Mouse (Mus musculus): ENCODE measurements around the gene Slc25a45.

Slc25a45 gene

DNA sequence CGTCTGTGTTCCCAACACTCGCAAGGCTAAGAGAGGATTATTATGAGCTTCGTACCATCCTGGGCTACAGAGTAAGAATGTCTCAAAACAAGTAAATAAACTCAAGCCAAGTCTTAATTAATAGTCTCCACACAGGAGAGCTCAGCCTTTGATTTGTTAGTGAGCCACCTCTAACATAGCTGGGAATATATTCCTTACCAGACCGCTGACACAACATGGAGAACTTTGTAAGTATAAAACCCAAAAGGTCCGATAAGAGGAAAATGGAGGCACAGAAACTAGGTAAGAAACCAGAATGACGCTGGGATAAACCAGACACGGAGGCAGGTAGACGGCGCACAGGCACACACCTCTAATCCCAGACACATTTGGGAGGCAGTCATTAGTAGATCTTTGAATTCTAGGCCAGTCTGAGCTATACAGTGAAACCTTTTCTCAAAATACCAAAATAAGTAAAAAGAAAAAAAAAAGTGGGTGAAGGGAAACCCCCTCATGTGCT is 36.7 kb upstream of the Slc25a45 start:
- DNase-seq (ENCODE audit: low read depth, low spot score), result no peak

DNA sequence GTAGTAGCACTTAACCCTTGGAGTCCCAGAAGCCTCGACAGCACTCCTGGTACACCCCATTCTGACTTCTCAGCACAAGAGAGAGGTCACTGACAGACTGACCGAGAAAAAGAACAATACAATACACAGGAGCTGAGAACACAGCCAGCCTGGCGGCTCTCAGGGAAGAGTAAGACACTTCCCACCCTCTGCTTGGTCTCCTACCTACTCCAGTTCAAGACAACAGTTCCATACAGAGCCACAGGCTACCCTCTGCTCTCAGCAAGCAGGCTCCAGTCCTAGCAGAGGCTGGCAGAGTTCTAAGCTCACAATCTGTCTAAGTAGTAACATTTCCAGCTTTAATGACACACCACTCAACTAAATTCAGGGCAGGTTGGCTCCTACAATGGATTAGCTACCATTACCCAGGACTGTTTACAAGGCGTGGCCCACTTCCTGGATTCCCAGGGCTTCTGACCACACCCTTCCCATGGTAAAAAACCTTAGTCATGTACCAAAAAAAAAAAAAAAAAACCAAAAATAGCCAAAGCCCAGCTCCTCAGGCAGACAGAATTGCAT is 36.1 kb upstream of the Slc25a45 start:
- peak; percentile 42 for DNase-seq (ENCODE audit: low read depth, low spot score)

GRCm38 (mm10) chr19:5841999-5842784 is 35.4 kb upstream of the Slc25a45 start:
- DNase-seq (ENCODE audit: low read depth, low spot score), result peak; percentile 54

GRCm38 (mm10) chr19:5842785-5843730 is 34.5 kb upstream of the Slc25a45 start:
- peak; percentile 71 for DNase-seq (ENCODE audit: low read depth, low spot score)

DNA sequence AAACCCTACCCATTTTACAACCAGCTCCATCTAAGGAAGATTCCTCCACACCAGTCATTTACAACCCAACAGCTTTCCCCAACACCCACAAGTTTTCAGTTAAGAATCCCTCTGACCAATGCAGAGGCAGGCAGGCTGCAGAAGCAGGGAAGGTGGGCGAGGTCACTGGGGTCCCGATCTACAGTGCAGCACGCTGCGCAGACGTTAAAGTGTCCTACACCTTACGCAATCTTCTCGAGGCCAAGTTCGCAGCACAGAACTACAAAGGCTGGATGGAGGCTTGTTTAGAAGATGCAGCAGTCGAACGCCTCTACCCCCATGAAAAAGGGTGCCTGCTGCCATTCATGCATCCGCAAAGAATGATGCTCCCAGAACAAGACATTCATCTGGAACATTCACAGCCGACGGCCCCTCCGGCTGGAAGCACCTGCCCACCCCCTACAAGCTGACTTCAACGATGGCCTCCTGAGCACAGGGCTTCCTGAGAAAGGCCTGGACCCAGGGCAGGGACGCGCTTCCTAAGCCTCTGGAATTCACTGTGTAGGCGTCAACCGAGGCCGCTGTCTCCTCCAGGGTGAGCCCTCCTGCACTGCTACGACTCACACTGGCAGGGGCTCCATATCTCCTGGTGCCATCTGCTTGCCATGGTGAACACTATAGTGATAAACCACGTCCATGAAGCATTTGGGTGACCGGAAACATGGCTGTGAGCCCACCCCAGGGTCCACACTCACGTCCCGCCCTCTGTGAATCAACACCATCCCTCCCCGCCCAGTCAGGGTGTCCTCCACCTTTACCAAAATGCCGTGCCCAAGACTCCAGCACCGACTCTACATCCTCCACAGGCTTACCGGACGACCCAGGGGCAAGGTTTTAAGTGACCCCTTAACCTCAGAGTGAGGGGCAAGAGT is 33.6 kb upstream of the Slc25a45 start:
- DNase-seq (ENCODE audit: low read depth, low spot score), result peak; percentile 66

- DNase-seq (ENCODE audit: low read depth, low spot score), result no peak
Observed at GRCm38 (mm10) chr19:5844831-5845318, 32.7 kb upstream of the Slc25a45 start.

- DNase-seq (ENCODE audit: low read depth, low spot score), result peak; percentile 98
Observed at GRCm38 (mm10) chr19:5845319-5846135, 32.1 kb upstream of the Slc25a45 start.

GRCm38 (mm10) chr19:5846154-5846553 is 31.5 kb upstream of the Slc25a45 start:
- DNase-seq (ENCODE audit: low read depth, low spot score), result no peak

GRCm38 (mm10) chr19:5846557-5847305 is 30.9 kb upstream of the Slc25a45 start:
- DNase-seq (ENCODE audit: low read depth, low spot score), result peak; percentile 89

GRCm38 (mm10) chr19:5847306-5847796 is 30.3 kb upstream of the Slc25a45 start:
- no peak for DNase-seq (ENCODE audit: low read depth, low spot score)

- DNase-seq (ENCODE audit: low read depth, low spot score), result peak; percentile 35
Observed at GRCm38 (mm10) chr19:5848032-5848825, 29.4 kb upstream of the Slc25a45 start.

DNA sequence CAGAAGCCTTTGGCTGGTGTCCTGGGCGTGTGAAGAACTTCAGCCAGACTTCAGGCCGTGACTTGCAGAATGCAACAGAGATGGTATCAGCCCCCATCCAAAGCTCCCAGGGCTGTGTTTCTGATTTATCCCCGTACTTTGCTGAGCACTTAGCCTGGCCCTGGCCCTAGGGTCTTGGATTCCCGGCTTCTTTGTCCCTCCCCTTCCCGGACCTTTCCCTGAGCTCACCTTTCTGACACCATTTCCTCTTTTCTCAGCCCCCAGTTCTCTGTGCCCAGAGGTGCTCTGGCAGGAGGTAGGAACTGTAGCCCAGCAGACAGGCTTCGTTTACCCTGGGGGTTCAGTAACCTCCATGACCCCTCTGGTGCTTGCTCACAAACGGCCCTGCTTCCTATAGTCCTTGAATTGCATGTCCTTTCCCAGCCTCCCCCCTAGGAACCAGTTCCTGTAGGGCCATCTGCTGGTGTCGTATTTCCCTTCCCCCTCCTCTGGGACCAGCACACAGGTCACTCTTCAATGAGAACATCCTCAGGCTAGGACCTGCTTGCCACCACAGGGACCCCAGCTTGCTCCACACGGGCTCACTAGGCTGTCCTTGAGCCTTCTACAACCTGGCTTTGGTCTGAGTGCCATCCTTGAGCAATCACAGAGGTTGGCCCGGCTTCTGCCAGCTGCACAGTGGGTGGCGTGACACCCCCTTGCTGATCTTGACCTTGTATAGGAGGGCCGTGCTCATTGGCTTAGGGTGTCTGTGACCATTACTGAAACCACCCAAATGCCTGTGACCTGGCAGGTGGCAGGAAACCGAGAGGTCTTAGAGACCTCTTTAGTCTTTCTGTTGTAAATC is 28.6 kb upstream of the Slc25a45 start:
- DNase-seq (ENCODE audit: low read depth, low spot score), result peak; percentile 29

DNA sequence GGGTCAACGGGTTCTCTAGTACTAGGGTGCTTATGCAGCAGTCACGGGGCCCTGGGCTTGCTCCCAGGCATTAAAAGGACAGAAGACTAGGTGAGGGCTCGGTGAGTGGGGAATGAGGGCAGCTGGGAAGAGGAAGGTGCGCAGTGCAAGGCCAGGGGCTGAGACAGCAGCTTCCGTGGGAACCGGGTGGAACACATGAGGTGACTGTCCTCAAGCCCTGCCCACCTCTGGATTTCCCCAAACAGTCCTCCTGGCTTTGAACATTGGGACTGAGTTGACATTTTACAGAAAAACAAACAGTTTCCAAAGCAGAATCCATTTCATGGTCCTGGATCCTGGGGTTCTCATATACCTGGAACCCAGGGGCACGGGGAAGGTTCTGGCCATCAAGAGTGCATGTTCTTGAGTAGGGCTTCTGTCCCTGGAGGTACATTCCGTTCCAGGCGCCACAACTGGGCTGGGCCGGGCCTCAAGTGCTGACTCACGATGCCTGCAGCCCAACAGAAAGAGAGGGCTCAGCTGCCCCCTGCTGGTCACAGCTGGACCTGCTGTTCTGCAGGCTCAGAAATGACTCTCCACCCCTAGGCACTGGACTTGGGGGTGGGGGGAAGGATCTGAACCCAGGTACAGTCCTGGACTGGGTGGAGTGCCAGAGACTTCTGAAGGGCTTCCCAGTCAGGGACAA is 27.6 kb upstream of the Slc25a45 start:
- peak; percentile 91 for DNase-seq (ENCODE audit: low read depth, low spot score)

DNA sequence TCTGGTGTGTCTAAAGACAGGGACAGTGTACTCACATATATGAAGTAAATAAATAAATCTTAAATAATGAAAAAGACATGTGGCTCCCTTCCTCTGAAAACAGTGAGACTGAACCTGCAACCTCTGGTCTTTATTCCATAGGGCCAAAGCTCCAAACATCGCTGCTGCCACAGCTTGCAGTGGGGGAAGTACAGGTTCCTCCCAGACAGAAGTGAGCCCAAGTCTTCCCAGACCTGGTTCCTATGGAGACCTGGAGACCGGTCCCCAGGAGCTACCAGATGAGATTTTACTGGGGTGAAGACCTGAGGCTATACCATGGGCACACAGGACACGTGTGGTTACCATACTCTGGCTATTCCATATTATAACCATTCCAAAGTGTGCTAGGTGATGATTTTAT is 26.7 kb upstream of the Slc25a45 start:
- DNase-seq (ENCODE audit: low read depth, low spot score), result no peak

- DNase-seq (ENCODE audit: low read depth, low spot score), result no peak
Observed at GRCm38 (mm10) chr19:5851481-5851971, 26.1 kb upstream of the Slc25a45 start.

DNA sequence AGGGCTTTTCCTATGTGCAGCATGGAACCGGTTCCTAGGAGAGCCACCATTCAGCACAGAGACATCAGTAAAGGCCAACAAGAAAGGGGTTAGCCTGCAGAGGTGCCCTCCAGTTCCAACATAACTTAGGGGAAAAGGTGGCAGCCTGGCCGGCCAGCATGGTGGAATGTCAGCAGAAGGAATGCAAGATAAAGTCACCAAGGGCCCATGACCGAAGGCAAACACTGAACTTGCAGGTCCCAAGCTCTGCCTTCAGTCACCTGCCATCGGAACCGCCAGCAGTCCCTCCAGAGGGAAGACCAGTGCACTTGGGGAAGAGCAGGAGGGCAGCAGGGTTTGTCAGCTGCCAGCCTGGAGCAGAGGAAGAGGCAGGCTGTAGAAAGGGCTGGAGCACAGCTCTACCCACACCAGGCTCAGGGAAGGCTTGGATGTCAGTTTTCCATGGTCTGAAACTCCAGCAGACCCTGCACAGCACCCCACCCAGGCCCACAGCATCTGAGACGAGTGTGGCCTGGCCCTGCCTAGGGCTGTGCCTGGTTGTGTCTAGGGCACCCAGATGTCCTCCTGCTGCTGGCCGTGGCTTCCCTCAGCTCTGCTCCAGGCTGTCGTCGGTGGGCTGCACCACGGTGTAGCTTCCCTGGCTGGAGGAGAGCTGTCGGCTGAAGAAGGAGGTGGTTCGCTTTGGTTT is 25.4 kb upstream of the Slc25a45 start:
- no peak for DNase-seq (ENCODE audit: low read depth, low spot score)

All from CD4-positive helper T cell, adult 2 months (primary cell).